Mouse (Mus musculus) liver, embryonic 16.5 days (tissue): Measurements from ENCODE around the gene Kdr. TPM values are rescaled to one million over a fixed set of nuclear protein-coding genes. Genes with fewer than 3 reads are reported as not detected.

Experiments used
- ATAC-seq: fragments of 200-750 bp; cut with Nextera tagmentation; 2 replicates; pipeline ENCODE4 v1.8.0; 2017; ENCODE audit warnings: low read depth, mild to moderate bottlenecking, moderate number of reproducible peaks, moderate library complexity
- H3K27ac ChIP-seq: fragments of 300-500 bp; sonication (generic); 2 replicates; pipeline ENCODE4 v1.5.1; 2014; ENCODE audit warnings: mild to moderate bottlenecking, low read length
- H3K27me3 ChIP-seq: fragments of 300-500 bp; sonication (generic); 2 replicates; pipeline ENCODE4 v1.6.1; 2014; ENCODE audit warnings: low read depth, low read length, mixed read lengths; ENCODE audit not compliant: control insufficient read depth, insufficient read depth
- H3K36me3 ChIP-seq: fragments of 300-500 bp; sonication (generic); 2 replicates; pipeline ENCODE4 v1.6.1; 2014; ENCODE audit warnings: mild to moderate bottlenecking; ENCODE audit not compliant: control insufficient read depth, insufficient read depth
- H3K4me1 ChIP-seq: fragments of 300-500 bp; sonication (generic); 2 replicates; pipeline ENCODE4 v1.6.1; 2014; ENCODE audit warnings: low read depth, low read length, mixed read lengths; ENCODE audit not compliant: control insufficient read depth
- H3K4me2 ChIP-seq: fragments of 300-500 bp; sonication (generic); 2 replicates; pipeline ENCODE4 v1.6.1; 2014; ENCODE audit warnings: low read depth, low read length, mixed read lengths
- H3K4me3 ChIP-seq: fragments of 300-500 bp; sonication (generic); 2 replicates; pipeline ENCODE4 v1.5.1; 2014; ENCODE audit warnings: low read depth, mild to moderate bottlenecking, low read length
- H3K9ac ChIP-seq: fragments of 300-500 bp; sonication (generic); 2 replicates; pipeline ENCODE4 v1.6.1; 2014; ENCODE audit warnings: low read depth, low read length
- H3K9me3 ChIP-seq: fragments of 300-500 bp; sonication (generic); replicated peaks from 2 replicates; pipeline ENCODE4 v1.6.1; 2016; ENCODE audit warnings: low read length; ENCODE audit not compliant: control insufficient read depth
- WGBS: fragments of 180-500 bp; shearing (Covaris S2); extraction: QIAGEN DNeasy Blood & Tissue Kit; methylation state at CpG from one replicate; pipeline ENCODE4 v1.1.7; 2014; ENCODE audit not compliant: insufficient replicate concordance; 5-methylcytosine and 5-hydroxymethylcytosine counted together
- microRNA-seq: library from miRNA; unstranded; fragments of <30 nt; microRNA quantifications from one replicate; pipeline ENCODE4, GENCODE M21; 2016
- polyA plus RNA-seq: library from polyadenylated mRNA; unstranded; fragments of >200 nt; fragmentation: Nextera tagmentation; extraction: Ambion mirVana; gene quantifications from 2 replicates; pipeline ENCODE4 v1.2.1, GENCODE M21; 2015

Gene Kdr
- polyA plus RNA-seq, 1 experiment from 2014 or later: 9.6 TPM

GRCm38 (mm10) chr5:75906102-75906501 is 72.2 kb downstream of the Kdr start:
- H3K4me1 ChIP-seq: no peaks in the 10 kb centered on the region
- no peaks in the 10 kb centered on the region for H3K9me3 ChIP-seq
- no peak overlapping the region for H3K4me2 ChIP-seq
- no peak for ATAC-seq
- H3K36me3 ChIP-seq: no peaks in the 10 kb centered on the region
- WGBS: 44% methylated on average over 4 of the region's 4 CpGs
- H3K9ac ChIP-seq: no peak overlapping the region
- no peak overlapping the region for H3K4me3 ChIP-seq
- H3K27me3 ChIP-seq: no peaks in the 10 kb centered on the region
- H3K27ac ChIP-seq: no peak overlapping the region

- Histone ChIP-seq H3K4me3 (no peak overlapping the region), H3K27me3 (no peaks in the 10 kb centered on the region), H3K27ac (no peak overlapping the region), H3K36me3 (no peaks in the 10 kb centered on the region), H3K9ac (no peak overlapping the region), H3K4me1 (no peaks in the 10 kb centered on the region), H3K4me2 (no peak overlapping the region), H3K9me3 (no peaks in the 10 kb centered on the region)
- 25% methylated on average over 16 of the region's 16 CpGs for WGBS
- no peak for ATAC-seq
Observed at GRCm38 (mm10) chr5:75900231-75900920, 77.9 kb downstream of the Kdr start.

GRCm38 (mm10) chr5:75895351-75895750 is 82.9 kb downstream of the Kdr start:
- 54% methylated on average over 3 of the region's 3 CpGs for WGBS
- no peaks in the 10 kb centered on the region for H3K27me3 ChIP-seq
- no peak overlapping the region for H3K9ac ChIP-seq

DNA sequence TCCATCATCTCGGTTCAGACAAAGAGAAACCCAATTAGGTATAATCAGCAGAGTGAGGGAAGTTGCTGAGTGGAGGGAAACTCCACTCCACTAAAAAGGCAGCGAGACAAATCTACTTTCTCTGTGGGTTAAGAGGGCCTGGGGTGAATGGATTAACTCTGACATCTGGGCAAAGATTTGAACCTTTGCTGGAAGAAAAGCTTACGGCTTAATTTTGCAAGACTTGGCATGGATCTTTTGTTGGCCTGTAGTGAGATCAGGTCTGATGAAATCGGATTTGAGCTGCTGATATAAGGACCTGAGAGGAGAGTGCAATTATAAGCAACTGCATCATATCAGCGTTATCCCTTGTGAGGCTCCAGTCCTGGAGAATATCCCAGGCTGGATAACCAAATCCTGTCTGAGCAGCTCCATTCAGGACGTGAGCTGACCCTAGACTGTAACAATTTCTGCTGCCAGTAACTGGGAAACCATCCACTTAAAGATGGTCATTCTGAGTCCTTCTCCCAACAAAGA is 85.2 kb downstream of the Kdr start:
- no peaks in the 10 kb centered on the region for H3K9me3 ChIP-seq
- no peaks in the 10 kb centered on the region for H3K36me3 ChIP-seq
- no peaks in the 10 kb centered on the region for H3K27me3 ChIP-seq
- no peak overlapping the region for H3K4me2 ChIP-seq
- no peak overlapping the region for H3K27ac ChIP-seq
- 56% methylated on average over 6 of the region's 6 CpGs for WGBS
- no peak overlapping the region for H3K9ac ChIP-seq
- H3K4me1 ChIP-seq: no peaks in the 10 kb centered on the region
- no peak overlapping the region for H3K4me3 ChIP-seq
- no peak for ATAC-seq

More at GRCm38 (mm10) chr5:75895351-75895750, 82.9 kb downstream of the Kdr start:
- Histone ChIP-seq H3K4me3 (no peak overlapping the region), H3K27ac (no peak overlapping the region), H3K9me3 (no peaks in the 10 kb centered on the region), H3K4me1 (no peaks in the 10 kb centered on the region), H3K4me2 (no peak overlapping the region), H3K36me3 (no peaks in the 10 kb centered on the region)
- ATAC-seq: no peak

Small RNA genes lying within 50 kb of the gene (microRNA-seq; reads per million reads assigned to microRNA genes)
- not detected for gene Gm25374

Other genes with a start within 250 kb of the Kdr start
- gene Srd5a3, start 161.8 kb upstream of the Kdr start, polyA plus RNA-seq: 11.8 and 12.6 TPM in 2 replicates
- 18.9 and 20.4 TPM in 2 replicates for gene Tmem165, start 205.4 kb upstream of the Kdr start, polyA plus RNA-seq